Mouse (Mus musculus) stomach, postnatal 0 days (tissue): ENCODE measurements around the gene Nono. TPM values are rescaled to one million over a fixed set of nuclear protein-coding genes. Genes with fewer than 3 reads are reported as not detected.

Experiments used
- ATAC-seq: fragments of 200-750 bp; cut with Nextera tagmentation; 2 replicates; pipeline ENCODE4 v1.8.0; 2017; ENCODE audit not compliant: low FRiP score, low TSS enrichment
- DNase-seq: peaks from one replicate; pipeline ENCODE4 v3.0.0-alpha.2; 2016; ENCODE audit warnings: low spot score
- H3K27ac ChIP-seq: fragments of 300-500 bp; sonication (generic); replicated peaks from 2 replicates; pipeline ENCODE4 v1.5.1; 2014; ENCODE audit warnings: mild to moderate bottlenecking, control low read depth
- H3K27me3 ChIP-seq: fragments of 300-500 bp; sonication (generic); 2 replicates; pipeline ENCODE4 v1.6.1; 2014; ENCODE audit warnings: low read length; ENCODE audit not compliant: control insufficient read depth, insufficient read depth
- H3K36me3 ChIP-seq: fragments of 300-500 bp; sonication (generic); 2 replicates; pipeline ENCODE4 v1.6.1; 2014; ENCODE audit warnings: low read length, mixed read lengths; ENCODE audit not compliant: control insufficient read depth, insufficient read depth
- H3K4me1 ChIP-seq: fragments of 300-500 bp; sonication (generic); replicated peaks from 2 replicates; pipeline ENCODE4 v1.6.1; 2014; ENCODE audit warnings: antibody characterized with exemption; ENCODE audit not compliant: control insufficient read depth, insufficient read depth
- H3K4me2 ChIP-seq: fragments of 300-500 bp; sonication (generic); replicated peaks from 2 replicates; pipeline ENCODE4 v1.6.1; 2014; ENCODE audit warnings: low read depth, mild to moderate bottlenecking, control low read depth, moderate library complexity
- H3K4me3 ChIP-seq: fragments of 300-500 bp; sonication (generic); 2 replicates; pipeline ENCODE4 v1.5.1; 2014; ENCODE audit warnings: low read depth, low read length, control low read depth
- H3K9ac ChIP-seq: fragments of 300-500 bp; sonication (generic); 2 replicates; pipeline ENCODE4 v1.6.1; 2014; ENCODE audit warnings: mild to moderate bottlenecking, low read length, control low read depth, mixed read lengths
- H3K9me3 ChIP-seq: fragments of 300-500 bp; sonication (generic); 2 replicates; pipeline ENCODE4 v1.6.1; 2016; ENCODE audit warnings: low read length; ENCODE audit not compliant: control insufficient read depth
- CTCF ChIP-seq: IDR thresholded peaks from 2 replicates; pipeline ENCODE4 v1.5.1; 2016; ENCODE audit warnings: antibody characterized with exemption, low read depth, mild to moderate bottlenecking, moderate library complexity
- EP300 ChIP-seq: optimal IDR thresholded peaks from 2 replicates; pipeline ENCODE3; 2016; ENCODE audit warnings: antibody characterized with exemption
- WGBS: fragments of 180-500 bp; shearing (Covaris S2); extraction: QIAGEN DNeasy Blood & Tissue Kit; methylation state at CpG from one replicate; pipeline ENCODE4 v1.1.7; 2014; 5-methylcytosine and 5-hydroxymethylcytosine counted together
- polyA plus RNA-seq: library from polyadenylated mRNA; unstranded; fragments of >200 nt; fragmentation: Nextera tagmentation; extraction: Ambion mirVana; gene quantifications from 2 replicates; pipeline ENCODE4 v1.2.1, GENCODE M21; 2015

Nono gene
- polyA plus RNA-seq, result 107 and 119 TPM in 2 replicates

DNA sequence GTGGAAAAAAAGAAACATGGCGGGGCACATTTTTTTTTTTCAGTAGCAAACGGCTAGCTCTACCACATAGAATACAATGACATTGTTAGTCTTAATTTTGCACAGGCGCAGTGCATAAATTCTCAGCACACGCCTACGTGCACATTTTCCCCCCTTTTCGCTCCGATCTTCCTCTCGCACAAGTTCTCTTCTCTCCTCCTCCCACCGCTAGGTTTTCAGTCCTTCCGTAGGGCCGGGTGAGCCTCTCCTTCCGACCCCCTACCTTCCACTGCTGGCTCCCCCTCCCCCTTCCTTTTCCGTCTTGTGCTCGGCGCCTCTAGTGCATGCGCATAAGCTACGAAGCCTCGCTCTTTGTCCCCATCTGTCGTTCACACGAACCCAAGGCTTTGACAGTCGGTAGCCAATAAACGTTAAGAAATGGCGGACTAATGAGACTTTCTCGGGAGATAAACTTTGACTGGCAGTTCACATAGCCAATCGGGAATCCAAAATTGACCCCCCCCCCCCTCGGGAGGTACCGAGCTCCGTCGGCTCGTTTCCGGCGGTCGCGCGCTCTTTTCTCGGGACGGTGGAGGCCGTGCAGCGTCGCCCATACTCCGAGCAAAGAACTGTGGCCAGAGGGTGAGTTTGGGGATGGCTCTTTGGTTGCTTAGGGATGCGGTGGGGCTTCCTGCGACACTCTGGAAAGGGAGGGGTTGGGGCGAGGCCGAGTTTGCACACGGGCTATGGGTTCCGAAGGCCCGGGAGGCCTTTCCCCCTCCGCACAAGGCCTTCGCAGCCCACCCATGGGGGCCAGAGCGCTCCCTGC is at the start of gene Nono:
Gene Nono, plus strand, starts transcription at position 177 of the 808 bp plus-strand sequence.
- Histone ChIP-seq H3K27me3 (no peaks in the 10 kb centered on the region), H3K9ac (peak within 1 kb of the TSS; percentile 80), H3K27ac (peak within 1 kb of the TSS; percentile 96), H3K4me2 (peak within 1 kb of the TSS; percentile 44), H3K9me3 (no peaks in the 10 kb centered on the region), H3K36me3 (no peaks in the 10 kb centered on the region), H3K4me1 (no peaks in the 10 kb centered on the region), H3K4me3 (peak within 1 kb of the TSS; percentile 60)
- TF ChIP-seq EP300, result peak; percentile 31
- TF ChIP-seq CTCF, result peak; percentile 54
- 13% methylated on average over 43 of the region's 51 CpGs for WGBS
- ATAC-seq (peak; percentile 95), DNase-seq (peak; percentile 90)

DNA sequence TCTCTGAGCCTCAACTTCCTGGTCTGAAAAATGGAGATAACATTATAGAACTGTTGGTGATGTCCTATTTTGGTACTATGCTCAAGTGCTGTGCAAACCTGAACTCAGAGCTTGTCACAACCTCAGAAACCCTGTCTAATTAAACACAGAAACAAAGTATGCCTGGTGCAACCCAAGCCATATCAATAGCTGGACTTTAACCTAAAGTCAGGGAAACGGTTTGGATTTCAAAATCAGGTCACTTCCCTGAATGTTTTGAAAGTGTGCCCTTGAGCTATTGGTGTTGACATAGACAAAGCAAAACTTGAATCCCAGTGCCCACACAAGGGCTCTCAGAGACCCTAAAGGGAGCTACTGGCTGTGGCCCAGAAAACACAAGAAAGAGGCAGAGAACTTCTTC is 49.4 kb upstream of the Nono start:
- 71% methylated on average over 1 of the region's 1 CpGs for WGBS
- no peak for ATAC-seq

GRCm38 (mm10) chrX:101383455-101383854 is 45.7 kb upstream of the Nono start:
- H3K27ac ChIP-seq, result no peak overlapping the region
- H3K4me3 ChIP-seq, result no peak overlapping the region
- DNase-seq (no peak), ATAC-seq (no peak)
- no peak overlapping the region for H3K9ac ChIP-seq
- 39% methylated on average over 18 of the region's 18 CpGs for WGBS
- H3K4me1 ChIP-seq, result no peaks in the 10 kb centered on the region
- no peak overlapping the region for H3K4me2 ChIP-seq
- no peaks in the 10 kb centered on the region for H3K9me3 ChIP-seq
- H3K36me3 ChIP-seq, result no peaks in the 10 kb centered on the region
- TF ChIP-seq EP300, result no peak
- no peak for TF ChIP-seq CTCF
- no peaks in the 10 kb centered on the region for H3K27me3 ChIP-seq

More for the DNA sequence above, 49.4 kb upstream of the Nono start:
- TF ChIP-seq EP300, result no peak
- no peak for TF ChIP-seq CTCF
- no peak overlapping the region for H3K9ac ChIP-seq
- no peaks in the 10 kb centered on the region for H3K36me3 ChIP-seq
- H3K27me3 ChIP-seq, result no peaks in the 10 kb centered on the region
- no peaks in the 10 kb centered on the region for H3K9me3 ChIP-seq
- no peak overlapping the region for H3K27ac ChIP-seq
- no peak for DNase-seq
- H3K4me3 ChIP-seq, result no peak overlapping the region
- H3K4me1 ChIP-seq, result no peaks in the 10 kb centered on the region
- H3K4me2 ChIP-seq, result no peak overlapping the region

DNA sequence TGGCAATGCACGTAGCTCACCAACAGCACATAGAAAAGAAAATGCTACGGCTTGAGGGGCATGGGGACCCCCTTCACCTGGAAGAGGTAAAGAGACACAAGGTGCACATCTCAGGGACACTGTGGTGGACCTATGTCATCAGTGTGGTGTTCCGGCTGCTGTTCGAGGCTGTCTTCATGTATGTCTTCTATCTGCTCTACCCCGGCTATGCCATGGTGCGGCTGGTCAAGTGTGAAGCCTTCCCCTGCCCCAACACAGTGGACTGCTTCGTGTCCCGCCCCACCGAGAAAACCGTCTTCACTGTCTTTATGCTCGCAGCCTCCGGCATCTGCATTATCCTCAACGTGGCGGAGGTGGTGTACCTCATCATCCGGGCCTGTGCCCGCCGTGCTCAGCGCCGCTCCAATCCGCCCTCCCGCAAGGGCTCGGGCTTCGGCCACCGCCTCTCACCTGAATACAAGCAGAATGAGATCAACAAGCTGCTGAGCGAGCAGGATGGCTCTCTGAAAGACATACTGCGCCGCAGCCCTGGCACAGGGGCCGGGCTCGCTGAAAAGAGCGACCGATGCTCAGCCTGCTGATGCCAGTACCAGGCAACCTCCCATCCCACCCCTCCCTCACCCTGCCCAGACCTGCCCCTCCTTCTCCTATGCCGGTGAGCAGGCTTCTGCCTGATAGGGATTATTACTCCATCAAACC is 44.5 kb upstream of the Nono start:
- no peaks in the 10 kb centered on the region for H3K4me1 ChIP-seq
- peak overlapping the region; percentile 17; the same call in 1 of the 2 replicates for H3K4me2 ChIP-seq

GRCm38 (mm10) chrX:101386222-101386621 is 42.9 kb upstream of the Nono start:
- Histone ChIP-seq H3K27me3 (no peaks in the 10 kb centered on the region), H3K36me3 (no peaks in the 10 kb centered on the region), H3K4me3 (no peak overlapping the region), H3K9ac (no peak overlapping the region), H3K9me3 (no peaks in the 10 kb centered on the region), H3K4me2 (no peak overlapping the region), H3K27ac (no peak overlapping the region), H3K4me1 (no peaks in the 10 kb centered on the region)
- no peak for TF ChIP-seq CTCF
- no peak for TF ChIP-seq EP300
- ATAC-seq, result peak; percentile 80
- WGBS, result 34% methylated on average over 4 of the region's 4 CpGs
- peak; percentile 35 for DNase-seq

More for the DNA sequence above, 44.5 kb upstream of the Nono start:
- H3K9ac ChIP-seq, result no peak overlapping the region
- 22% methylated on average over 32 of the region's 32 CpGs for WGBS
- H3K36me3 ChIP-seq, result no peaks in the 10 kb centered on the region
- TF ChIP-seq CTCF (no peak), EP300 (no peak)
- no peaks in the 10 kb centered on the region for H3K27me3 ChIP-seq
- no peak overlapping the region for H3K27ac ChIP-seq
- DNase-seq, result no peak
- H3K9me3 ChIP-seq, result no peaks in the 10 kb centered on the region
- ATAC-seq, result no peak
- H3K4me3 ChIP-seq, result no peak overlapping the region
